Mouse (Mus musculus) limb, embryonic 12.5 days (tissue): ENCODE data around the gene Sfxn2. TPM values are rescaled to one million over a fixed set of nuclear protein-coding genes. Genes with fewer than 3 reads are reported as not detected.

Experiments
- ATAC-seq: fragments of 200-750 bp; cut with Nextera tagmentation; 2 replicates; pipeline ENCODE4 v1.8.0; 2017; ENCODE audit warnings: low read depth, moderate TSS enrichment; ENCODE audit not compliant: insufficient number of reproducible peaks, insufficient read depth, low FRiP score, low TSS enrichment
- H3K27ac ChIP-seq: fragments of 300-500 bp; sonication (generic); 2 replicates; pipeline ENCODE4 v1.5.1; 2016; ENCODE audit warnings: mild to moderate bottlenecking, moderate library complexity
- H3K27me3 ChIP-seq: fragments of 300-500 bp; sonication (generic); 2 replicates; pipeline ENCODE4 v1.6.1; 2016; ENCODE audit warnings: mild to moderate bottlenecking, moderate library complexity
- H3K36me3 ChIP-seq: fragments of 300-500 bp; sonication (generic); 2 replicates; pipeline ENCODE4 v1.6.1; 2016; ENCODE audit warnings: mild to moderate bottlenecking, moderate library complexity
- H3K4me1 ChIP-seq: fragments of 300-500 bp; sonication (generic); replicated peaks from 2 replicates; pipeline ENCODE4 v1.6.1; 2016
- H3K4me2 ChIP-seq: fragments of 300-500 bp; sonication (generic); 2 replicates; pipeline ENCODE4 v1.6.1; 2016; ENCODE audit warnings: mild to moderate bottlenecking, moderate library complexity
- H3K4me3 ChIP-seq: fragments of 300-500 bp; sonication (generic); replicated peaks from 2 replicates; pipeline ENCODE4 v1.5.1; 2016; ENCODE audit warnings: mild to moderate bottlenecking
- H3K9ac ChIP-seq: fragments of 300-500 bp; sonication (generic); replicated peaks from 2 replicates; pipeline ENCODE4 v1.6.1; 2016; ENCODE audit warnings: mild to moderate bottlenecking, moderate library complexity
- H3K9me3 ChIP-seq: fragments of 300-500 bp; sonication (generic); 2 replicates; pipeline ENCODE4 v1.6.1; 2016; ENCODE audit warnings: mild to moderate bottlenecking, moderate library complexity
- WGBS: fragments of 180-500 bp; shearing (Covaris S2); methylation state at CpG from one replicate; pipeline ENCODE4 v1.1.7; 2016; 5-methylcytosine and 5-hydroxymethylcytosine counted together
- polyA plus RNA-seq: library from polyadenylated mRNA; unstranded; fragments of >200 nt; fragmentation: Nextera tagmentation; extraction: Ambion mirVana; gene quantifications from 2 replicates; pipeline ENCODE4 v1.2.1, GENCODE M21; 2016

Gene Sfxn2
- polyA plus RNA-seq, 1 experiment from 2014 or later: 18.3 TPM

DNA sequence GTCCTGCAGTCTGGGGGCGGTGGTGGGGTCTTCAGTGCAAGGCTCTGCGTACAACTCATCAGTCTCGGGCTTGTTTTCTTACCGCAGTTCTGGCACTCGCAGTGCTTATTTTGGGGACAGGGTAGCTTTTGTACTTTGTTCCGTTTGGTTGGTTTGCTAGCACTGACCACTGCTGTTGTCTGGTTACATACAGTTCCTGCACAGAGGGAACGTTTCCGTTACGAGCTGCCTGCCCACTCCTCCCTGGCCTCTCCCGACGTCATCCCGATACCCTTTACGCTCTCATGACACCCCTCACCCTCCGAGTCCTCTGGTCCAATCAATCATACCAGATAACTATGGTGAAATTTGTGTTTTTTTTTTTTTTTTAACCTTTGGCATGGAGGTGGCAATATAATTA lies 28.3 kb downstream of the Sfxn2 start:
- no peak for ATAC-seq
- Histone ChIP-seq H3K4me1 (peaks cover 8% of the 10 kb centered on the region), H3K27me3 (no peaks in the 10 kb centered on the region), H3K4me3 (no peak overlapping the region), H3K36me3 (peaks cover 39% of the 10 kb centered on the region), H3K4me2 (no peak overlapping the region), H3K9ac (no peak overlapping the region), H3K9me3 (no peaks in the 10 kb centered on the region), H3K27ac (no peak overlapping the region)
- 87% methylated on average over 14 of the region's 14 CpGs for WGBS

DNA sequence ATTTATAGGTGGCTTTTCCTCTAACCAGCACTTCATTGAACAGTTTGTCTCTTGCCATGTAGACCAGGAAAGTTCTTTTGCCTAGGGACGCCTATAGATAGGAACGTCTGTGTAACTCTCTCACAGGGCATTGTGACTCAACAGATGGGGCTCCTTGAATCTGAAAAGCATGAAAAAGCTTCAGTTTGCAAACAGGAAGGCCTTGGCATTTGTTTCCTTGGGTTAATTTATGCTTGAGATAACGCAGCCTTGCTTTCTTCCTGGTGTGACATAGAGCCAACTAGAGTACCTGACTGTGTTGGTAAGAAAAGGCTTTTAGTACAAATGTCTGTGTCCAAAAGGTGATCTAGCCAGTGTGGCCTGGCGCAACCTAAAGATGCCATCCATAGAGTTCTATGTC lies 29.2 kb downstream of the Sfxn2 start:
- no peak overlapping the region for H3K4me2 ChIP-seq
- H3K9ac ChIP-seq: no peak overlapping the region
- peaks cover 45% of the 10 kb centered on the region for H3K36me3 ChIP-seq
- H3K27me3 ChIP-seq: no peaks in the 10 kb centered on the region
- no peaks in the 10 kb centered on the region for H3K9me3 ChIP-seq
- no peak overlapping the region for H3K27ac ChIP-seq
- H3K4me1 ChIP-seq: peaks cover 8% of the 10 kb centered on the region
- no peak overlapping the region for H3K4me3 ChIP-seq
- no peak for ATAC-seq
- WGBS: 92% methylated on average over 4 of the region's 4 CpGs

DNA sequence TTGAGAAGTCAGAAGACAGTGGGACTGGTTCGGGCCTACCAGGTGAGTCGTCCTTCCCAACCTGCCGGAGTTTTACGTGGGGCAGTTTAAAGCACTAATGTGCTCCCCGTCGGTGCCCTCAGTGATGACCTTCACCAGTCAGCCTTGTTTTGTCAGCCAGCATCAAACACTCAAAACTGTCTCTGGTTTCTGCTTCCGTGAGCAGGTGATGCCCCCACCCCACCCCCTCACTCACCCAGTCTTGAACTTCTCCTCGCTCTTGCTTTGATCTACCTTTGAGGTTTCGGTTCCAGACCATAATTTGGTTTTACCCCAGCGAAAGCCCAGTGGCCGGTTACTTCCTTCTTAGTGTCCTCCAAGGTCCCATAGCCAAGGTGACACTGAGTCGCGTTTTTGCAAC lies 33.6 kb downstream of the Sfxn2 start:
- Histone ChIP-seq H3K9ac (no peak overlapping the region), H3K4me2 (no peak overlapping the region), H3K4me3 (no peak overlapping the region), H3K4me1 (no peaks in the 10 kb centered on the region), H3K9me3 (no peaks in the 10 kb centered on the region), H3K27me3 (no peaks in the 10 kb centered on the region), H3K27ac (no peak overlapping the region), H3K36me3 (peaks cover 70% of the 10 kb centered on the region)
- 93% methylated on average over 13 of the region's 13 CpGs for WGBS
- ATAC-seq: no peak

DNA sequence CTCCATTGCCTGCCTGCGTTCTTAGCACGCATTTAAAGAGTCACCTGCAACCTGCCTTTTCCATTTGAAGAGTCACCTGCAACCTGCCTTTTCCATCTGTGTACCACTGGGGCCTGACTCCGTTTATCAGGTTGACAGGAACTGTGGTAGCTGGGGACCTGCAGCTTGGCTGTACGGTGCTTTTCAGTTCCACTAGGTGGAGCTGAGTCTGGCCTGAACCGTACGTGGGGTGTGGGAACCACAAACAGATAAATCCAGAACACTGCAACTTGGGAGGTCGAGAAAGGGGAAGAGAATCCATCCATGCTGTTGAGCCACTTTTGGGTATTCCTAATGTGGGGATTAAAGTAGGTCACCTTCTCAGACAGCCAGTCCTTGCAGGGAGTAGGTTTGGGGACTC lies 34.3 kb downstream of the Sfxn2 start:
- Histone ChIP-seq H3K27ac (no peak overlapping the region), H3K4me3 (no peak overlapping the region), H3K9ac (no peak overlapping the region), H3K4me1 (no peaks in the 10 kb centered on the region), H3K9me3 (no peaks in the 10 kb centered on the region), H3K4me2 (no peak overlapping the region), H3K27me3 (no peaks in the 10 kb centered on the region), H3K36me3 (peaks cover 71% of the 10 kb centered on the region)
- WGBS: 73% methylated on average over 7 of the region's 7 CpGs
- ATAC-seq: no peak

DNA sequence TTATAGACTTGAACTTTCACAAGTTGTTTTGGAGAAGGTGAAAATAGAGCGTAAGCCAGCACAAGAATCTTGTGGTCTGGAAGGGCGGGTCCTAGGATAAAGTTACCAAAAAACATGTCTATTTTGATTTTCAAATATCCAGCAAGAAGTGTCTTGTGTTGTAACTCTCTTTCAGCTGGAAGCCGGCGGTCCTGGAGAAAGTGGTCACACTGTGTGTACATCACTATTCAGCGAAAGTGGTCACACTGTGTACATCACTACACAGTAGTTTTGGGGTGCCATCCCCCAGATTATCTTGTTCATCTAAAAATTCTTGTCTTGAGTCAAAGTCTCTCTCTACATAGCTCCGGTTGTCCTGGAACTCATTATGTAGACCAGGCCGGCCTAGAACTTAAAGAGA lies 35.0 kb downstream of the Sfxn2 start:
- Histone ChIP-seq H3K4me2 (no peak overlapping the region), H3K4me1 (no peaks in the 10 kb centered on the region), H3K27me3 (no peaks in the 10 kb centered on the region), H3K9ac (no peak overlapping the region), H3K9me3 (no peaks in the 10 kb centered on the region), H3K36me3 (peaks cover 75% of the 10 kb centered on the region), H3K27ac (no peak overlapping the region), H3K4me3 (no peak overlapping the region)
- WGBS: 94% methylated on average over 7 of the region's 7 CpGs
- ATAC-seq: no peak

DNA sequence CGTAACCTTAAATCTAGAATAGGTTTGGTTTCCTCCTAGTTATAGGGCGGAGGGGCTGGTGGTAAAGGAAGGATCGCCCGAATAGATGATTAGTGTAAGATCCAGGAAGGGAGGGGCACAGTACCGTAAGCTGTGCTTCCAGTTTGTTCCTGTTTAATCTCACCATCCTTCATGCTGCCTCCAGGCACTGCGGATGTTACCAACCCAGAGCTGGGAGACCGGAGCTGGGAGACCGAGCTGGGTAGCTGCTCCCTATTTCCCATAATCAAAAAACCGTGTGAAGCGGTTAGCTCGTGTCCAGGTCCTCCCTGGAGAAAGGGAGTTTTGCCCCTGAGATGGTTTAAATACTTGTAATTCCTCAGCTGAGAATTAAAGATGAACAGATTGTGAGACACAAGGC lies 43.2 kb downstream of the Sfxn2 start:
- no peak overlapping the region for H3K27ac ChIP-seq
- H3K9ac ChIP-seq: no peak overlapping the region
- H3K4me3 ChIP-seq: no peak overlapping the region
- no peak overlapping the region for H3K4me2 ChIP-seq
- WGBS: 79% methylated on average over 11 of the region's 11 CpGs
- no peaks in the 10 kb centered on the region for H3K27me3 ChIP-seq
- no peak for ATAC-seq
- H3K4me1 ChIP-seq: peaks cover 7% of the 10 kb centered on the region
- no peaks in the 10 kb centered on the region for H3K9me3 ChIP-seq
- H3K36me3 ChIP-seq: peaks cover 47% of the 10 kb centered on the region

DNA sequence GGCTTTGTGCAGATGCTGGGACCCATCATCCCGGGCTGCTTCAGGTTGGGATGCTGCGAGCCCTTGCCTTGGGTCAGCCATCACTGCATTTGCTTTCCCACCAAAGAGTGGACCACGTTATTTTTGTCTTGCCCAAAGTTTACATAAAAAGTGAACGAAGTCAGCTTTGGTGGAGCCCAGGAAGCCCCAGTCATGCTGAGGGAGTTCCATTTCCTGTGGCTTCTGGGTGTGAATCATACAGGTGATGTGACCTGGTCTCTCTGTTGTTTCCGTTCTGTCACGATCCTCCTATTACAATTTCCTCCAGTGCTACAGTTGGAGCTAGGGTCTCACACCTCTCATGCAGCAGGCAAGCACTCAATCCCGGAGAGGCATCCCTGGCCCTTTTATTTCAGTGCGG lies 44.2 kb downstream of the Sfxn2 start:
- Histone ChIP-seq H3K36me3 (peaks cover 43% of the 10 kb centered on the region), H3K9ac (no peak overlapping the region), H3K27me3 (no peaks in the 10 kb centered on the region), H3K4me2 (no peak overlapping the region), H3K27ac (no peak overlapping the region), H3K4me1 (peaks cover 17% of the 10 kb centered on the region), H3K9me3 (no peaks in the 10 kb centered on the region), H3K4me3 (no peak overlapping the region)
- 85% methylated on average over 8 of the region's 8 CpGs for WGBS
- ATAC-seq: no peak

DNA sequence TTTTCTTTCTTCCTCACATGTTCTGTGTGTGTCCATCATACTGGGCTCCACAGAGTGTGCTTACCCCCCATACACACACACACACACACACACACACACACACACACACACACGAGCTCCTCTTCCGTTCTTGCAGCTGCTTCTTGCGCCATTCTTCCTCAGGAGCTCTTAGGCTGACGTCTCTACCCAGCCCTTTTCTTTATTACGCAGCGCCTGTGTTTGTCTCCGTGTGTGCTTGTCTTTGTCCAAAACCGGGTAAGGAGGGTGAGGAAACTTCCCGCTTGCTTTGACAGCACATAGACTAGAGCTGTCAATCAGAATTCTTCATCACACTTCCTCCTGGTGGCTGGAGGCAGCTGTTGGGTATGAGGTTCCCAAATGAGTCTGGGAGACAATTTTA lies 45.2 kb downstream of the Sfxn2 start:
- H3K9ac ChIP-seq: no peak overlapping the region
- peaks cover 34% of the 10 kb centered on the region for H3K36me3 ChIP-seq
- H3K9me3 ChIP-seq: no peaks in the 10 kb centered on the region
- no peak overlapping the region for H3K27ac ChIP-seq
- H3K27me3 ChIP-seq: no peaks in the 10 kb centered on the region
- peaks cover 27% of the 10 kb centered on the region for H3K4me1 ChIP-seq
- H3K4me3 ChIP-seq: no peak overlapping the region
- WGBS: 82% methylated on average over 9 of the region's 9 CpGs
- ATAC-seq: no peak
- no peak overlapping the region for H3K4me2 ChIP-seq

DNA sequence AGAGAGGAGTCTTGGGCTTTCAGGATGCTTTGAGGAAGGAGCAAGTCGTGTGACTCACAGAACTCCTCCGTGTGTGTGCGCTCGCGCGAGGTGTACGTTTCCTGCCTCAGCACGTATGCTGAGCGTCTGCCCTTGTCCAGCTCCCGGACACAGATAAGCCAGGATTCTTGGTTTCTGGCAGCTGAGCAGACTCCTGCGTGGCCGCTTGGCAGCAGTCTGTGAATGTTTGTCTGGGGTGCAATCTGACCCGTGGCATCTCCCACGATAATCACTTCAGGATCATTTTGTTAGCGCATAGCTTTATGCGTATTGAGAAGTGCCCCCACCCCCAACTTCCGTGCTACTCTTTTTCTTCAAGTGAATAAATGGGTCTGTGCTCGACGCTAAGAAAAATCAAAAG lies 45.8 kb downstream of the Sfxn2 start:
- 85% methylated on average over 19 of the region's 19 CpGs for WGBS
- H3K36me3 ChIP-seq: peaks cover 27% of the 10 kb centered on the region; the same call in 1 of the 2 replicates
- H3K4me1 ChIP-seq: peaks cover 33% of the 10 kb centered on the region
- H3K27ac ChIP-seq: no peak overlapping the region
- H3K27me3 ChIP-seq: no peaks in the 10 kb centered on the region
- no peak overlapping the region for H3K4me2 ChIP-seq
- no peaks in the 10 kb centered on the region for H3K9me3 ChIP-seq
- ATAC-seq: no peak
- H3K4me3 ChIP-seq: no peak overlapping the region
- no peak overlapping the region for H3K9ac ChIP-seq

DNA sequence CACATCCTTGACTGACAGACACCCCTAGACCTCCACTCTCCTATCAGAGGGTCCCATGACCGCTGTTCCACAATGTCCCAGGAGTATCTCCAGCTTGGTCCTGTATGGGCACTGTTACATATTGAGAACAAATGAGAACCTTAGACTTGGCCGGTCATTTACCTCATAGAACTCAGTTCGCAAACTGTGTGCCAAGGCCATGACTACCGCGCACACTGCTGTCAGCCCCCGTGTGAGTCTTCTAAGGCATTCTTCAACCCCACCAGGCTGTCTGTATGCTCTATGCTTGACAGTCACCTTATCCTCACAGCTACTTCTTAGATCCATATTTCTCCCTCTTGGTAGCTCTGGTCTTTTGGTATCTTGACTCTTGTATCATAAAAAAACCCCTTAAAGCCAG lies 46.4 kb downstream of the Sfxn2 start:
- 94% methylated on average over 6 of the region's 6 CpGs for WGBS
- ATAC-seq: no peak
- H3K27me3 ChIP-seq: no peaks in the 10 kb centered on the region
- peaks cover 38% of the 10 kb centered on the region for H3K4me1 ChIP-seq
- no peak overlapping the region for H3K4me3 ChIP-seq
- H3K9me3 ChIP-seq: no peaks in the 10 kb centered on the region
- no peak overlapping the region for H3K27ac ChIP-seq
- peaks cover 22% of the 10 kb centered on the region; the same call in 1 of the 2 replicates for H3K36me3 ChIP-seq
- no peak overlapping the region for H3K4me2 ChIP-seq
- no peak overlapping the region for H3K9ac ChIP-seq

DNA sequence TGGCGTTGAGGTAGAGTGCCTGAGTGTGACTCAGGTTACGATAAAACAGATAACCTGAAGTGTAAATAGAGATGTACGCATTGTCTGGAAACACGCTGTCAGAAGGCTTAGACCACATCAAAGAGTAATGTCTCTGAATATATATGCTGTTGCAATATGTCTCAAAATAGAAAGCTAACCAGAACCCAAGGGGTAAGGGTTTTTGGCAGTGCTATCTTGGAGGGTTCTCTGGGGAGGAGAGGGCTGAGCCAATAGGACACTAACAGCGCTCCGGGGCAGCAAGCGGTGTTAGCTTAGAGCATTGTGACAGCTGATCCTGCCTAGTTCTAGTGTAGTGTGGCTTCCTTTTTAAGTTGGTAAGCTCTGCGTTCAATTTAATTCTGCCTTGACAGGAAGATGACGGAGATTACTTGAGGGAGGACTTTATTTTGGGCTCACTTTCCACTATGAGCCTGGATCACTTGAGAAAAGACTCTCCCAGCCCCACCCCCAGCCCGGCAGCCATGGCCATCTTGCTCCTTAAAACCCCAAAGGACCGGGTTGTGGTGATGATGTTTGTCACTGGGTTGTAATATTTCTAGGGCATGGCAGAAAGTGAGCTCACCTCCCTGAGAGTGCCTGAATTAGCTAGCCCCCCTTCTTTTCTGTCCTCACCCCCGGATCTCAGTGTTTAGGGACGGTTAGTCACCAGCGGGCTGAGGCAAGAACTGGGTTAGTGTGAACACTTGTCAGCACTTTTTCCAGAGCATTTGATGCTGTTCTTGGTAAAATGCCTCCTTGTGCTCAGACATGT lies 47.0 kb downstream of the Sfxn2 start:
- Histone ChIP-seq H3K9ac (no peak overlapping the region), H3K27ac (no peak overlapping the region), H3K4me2 (no peak overlapping the region), H3K4me3 (no peak overlapping the region), H3K4me1 (peaks cover 45% of the 10 kb centered on the region), H3K27me3 (no peaks in the 10 kb centered on the region), H3K36me3 (peaks cover 22% of the 10 kb centered on the region), H3K9me3 (no peaks in the 10 kb centered on the region)
- 82% methylated on average over 14 of the region's 14 CpGs for WGBS
- no peak for ATAC-seq
